Mouse (Mus musculus) liver, embryonic 12.5 days (tissue): ENCODE measurements around the gene Srrm4. TPM values are rescaled to one million over a fixed set of nuclear protein-coding genes. Genes with fewer than 3 reads are reported as not detected.

Experiments used
- ATAC-seq: fragments of 200-750 bp; cut with Nextera tagmentation; 2 replicates; pipeline ENCODE4 v1.8.0; 2017; ENCODE audit warnings: moderate number of reproducible peaks, mild to moderate bottlenecking, moderate library complexity
- H3K27ac ChIP-seq: fragments of 300-500 bp; sonication (generic); 2 replicates; pipeline ENCODE4 v1.5.1; 2016; ENCODE audit warnings: mild to moderate bottlenecking
- H3K27me3 ChIP-seq: fragments of 300-500 bp; sonication (generic); replicated peaks from 2 replicates; pipeline ENCODE4 v1.6.1; 2016; ENCODE audit warnings: mild to moderate bottlenecking, moderate library complexity
- H3K36me3 ChIP-seq: fragments of 300-500 bp; sonication (generic); 2 replicates; pipeline ENCODE4 v1.6.1; 2016; ENCODE audit warnings: mild to moderate bottlenecking, moderate library complexity
- H3K4me1 ChIP-seq: fragments of 300-500 bp; sonication (generic); 2 replicates; pipeline ENCODE4 v1.6.1; 2016
- H3K4me2 ChIP-seq: fragments of 300-500 bp; sonication (generic); 2 replicates; pipeline ENCODE4 v1.6.1; 2016; ENCODE audit warnings: mild to moderate bottlenecking, moderate library complexity
- H3K4me3 ChIP-seq: fragments of 300-500 bp; sonication (generic); 2 replicates; pipeline ENCODE4 v1.5.1; 2016; ENCODE audit warnings: mild to moderate bottlenecking, moderate library complexity
- H3K9ac ChIP-seq: fragments of 300-500 bp; sonication (generic); 2 replicates; pipeline ENCODE4 v1.6.1; 2016; ENCODE audit warnings: mild to moderate bottlenecking, moderate library complexity
- H3K9me3 ChIP-seq: fragments of 300-500 bp; sonication (generic); replicated peaks from 2 replicates; pipeline ENCODE4 v1.6.1; 2016; ENCODE audit warnings: mild to moderate bottlenecking, moderate library complexity
- WGBS: fragments of 180-500 bp; shearing (Covaris S2); methylation state at CpG from one replicate; pipeline ENCODE4 v1.1.7; 2016; ENCODE audit not compliant: insufficient replicate concordance; 5-methylcytosine and 5-hydroxymethylcytosine counted together
- polyA plus RNA-seq: library from polyadenylated mRNA; unstranded; fragments of >200 nt; fragmentation: Nextera tagmentation; extraction: Ambion mirVana; gene quantifications from 2 replicates; pipeline ENCODE4 v1.2.1, GENCODE M21; 2016

Srrm4 gene
- polyA plus RNA-seq, 1 experiment from 2014 or later, result 0.20 TPM

- H3K9me3 ChIP-seq, result no peaks in the 10 kb centered on the region
- no peaks in the 10 kb centered on the region for H3K27me3 ChIP-seq
- H3K4me3 ChIP-seq, result no peak overlapping the region
- WGBS, result 9% methylated on average over 9 of the region's 9 CpGs
- no peak overlapping the region for H3K4me2 ChIP-seq
- H3K4me1 ChIP-seq, result no peaks in the 10 kb centered on the region
- ATAC-seq, result no peak
- H3K36me3 ChIP-seq, result no peaks in the 10 kb centered on the region
- H3K9ac ChIP-seq, result no peak overlapping the region
- H3K27ac ChIP-seq, result no peak overlapping the region
These were observed 22.0 kb downstream of the Srrm4 start for GRCm38 (mm10) chr5:116569629-116570028.

GRCm38 (mm10) chr5:116568050-116568449, 23.6 kb downstream of the Srrm4 start:
- Histone ChIP-seq H3K4me2 (no peak overlapping the region), H3K9me3 (no peaks in the 10 kb centered on the region), H3K4me1 (no peaks in the 10 kb centered on the region), H3K36me3 (no peaks in the 10 kb centered on the region), H3K9ac (no peak overlapping the region), H3K27ac (no peak overlapping the region), H3K4me3 (no peak overlapping the region), H3K27me3 (no peaks in the 10 kb centered on the region)
- 57% methylated on average over 2 of the region's 2 CpGs for WGBS
- no peak for ATAC-seq

- WGBS, result 79% methylated on average over 8 of the region's 8 CpGs
- H3K9ac ChIP-seq, result no peak overlapping the region
- H3K4me3 ChIP-seq, result no peak overlapping the region
- no peaks in the 10 kb centered on the region for H3K36me3 ChIP-seq
- H3K4me2 ChIP-seq, result no peak overlapping the region
- no peaks in the 10 kb centered on the region for H3K4me1 ChIP-seq
- H3K9me3 ChIP-seq, result 0 out of 2 replicates have a peak, but pooled peaks cover 2% of the 10 kb centered on the region
- H3K27ac ChIP-seq, result no peak overlapping the region
- no peak for ATAC-seq
- H3K27me3 ChIP-seq, result no peaks in the 10 kb centered on the region
These were observed 24.3 kb downstream of the Srrm4 start for GRCm38 (mm10) chr5:116567298-116567697.

- Histone ChIP-seq H3K4me3 (no peak overlapping the region), H3K4me1 (no peaks in the 10 kb centered on the region), H3K9ac (no peak overlapping the region), H3K27me3 (no peaks in the 10 kb centered on the region), H3K27ac (no peak overlapping the region), H3K9me3 (0 out of 2 replicates have a peak, but pooled peaks cover 3% of the 10 kb centered on the region), H3K4me2 (no peak overlapping the region), H3K36me3 (no peaks in the 10 kb centered on the region)
- WGBS, result 67% methylated on average over 14 of the region's 14 CpGs
- no peak for ATAC-seq
These were observed 25.1 kb downstream of the Srrm4 start for GRCm38 (mm10) chr5:116566385-116567045.

- Histone ChIP-seq H3K4me2 (no peak overlapping the region), H3K9me3 (0 out of 2 replicates have a peak, but pooled peaks cover 3% of the 10 kb centered on the region), H3K9ac (no peak overlapping the region), H3K4me3 (no peak overlapping the region), H3K4me1 (no peaks in the 10 kb centered on the region), H3K27ac (no peak overlapping the region), H3K36me3 (no peaks in the 10 kb centered on the region), H3K27me3 (no peaks in the 10 kb centered on the region)
- ATAC-seq, result no peak
- WGBS, result 70% methylated on average over 9 of the region's 9 CpGs
These were observed 26.0 kb downstream of the Srrm4 start for GRCm38 (mm10) chr5:116565573-116565972.

GRCm38 (mm10) chr5:116564391-116564790, 27.2 kb downstream of the Srrm4 start:
- Histone ChIP-seq H3K36me3 (no peaks in the 10 kb centered on the region), H3K4me3 (no peak overlapping the region), H3K27me3 (no peaks in the 10 kb centered on the region), H3K4me2 (no peak overlapping the region), H3K27ac (no peak overlapping the region), H3K9ac (no peak overlapping the region), H3K4me1 (no peaks in the 10 kb centered on the region), H3K9me3 (peaks cover 3% of the 10 kb centered on the region; the same call in 1 of the 2 replicates)
- WGBS, result 67% methylated on average over 3 of the region's 3 CpGs
- no peak for ATAC-seq

- H3K9ac ChIP-seq, result no peak overlapping the region
- peaks cover 3% of the 10 kb centered on the region; the same call in 1 of the 2 replicates for H3K9me3 ChIP-seq
- no peaks in the 10 kb centered on the region for H3K36me3 ChIP-seq
- H3K4me2 ChIP-seq, result no peak overlapping the region
- 45% methylated on average over 6 of the region's 6 CpGs for WGBS
- no peak overlapping the region for H3K4me3 ChIP-seq
- ATAC-seq, result no peak
- no peaks in the 10 kb centered on the region for H3K27me3 ChIP-seq
- no peaks in the 10 kb centered on the region for H3K4me1 ChIP-seq
- no peak overlapping the region for H3K27ac ChIP-seq
These were observed 27.9 kb downstream of the Srrm4 start for GRCm38 (mm10) chr5:116563713-116564112.

- Histone ChIP-seq H3K4me3 (no peak overlapping the region), H3K27me3 (no peaks in the 10 kb centered on the region), H3K9me3 (peaks cover 3% of the 10 kb centered on the region), H3K9ac (no peak overlapping the region), H3K4me1 (no peaks in the 10 kb centered on the region), H3K36me3 (no peaks in the 10 kb centered on the region), H3K4me2 (no peak overlapping the region), H3K27ac (no peak overlapping the region)
- WGBS, result 65% methylated on average over 7 of the region's 7 CpGs
- ATAC-seq, result no peak
These were observed 32.5 kb downstream of the Srrm4 start for GRCm38 (mm10) chr5:116559091-116559490.

- Histone ChIP-seq H3K27me3 (no peaks in the 10 kb centered on the region), H3K9me3 (no peaks in the 10 kb centered on the region; the same call in none of the 2 replicates), H3K4me3 (no peak overlapping the region), H3K9ac (no peak overlapping the region), H3K4me2 (no peak overlapping the region), H3K4me1 (no peaks in the 10 kb centered on the region), H3K36me3 (no peaks in the 10 kb centered on the region), H3K27ac (no peak overlapping the region)
- 35% methylated on average over 8 of the region's 8 CpGs for WGBS
- ATAC-seq, result no peak
These were observed 35.0 kb downstream of the Srrm4 start for GRCm38 (mm10) chr5:116556614-116557013.

- Histone ChIP-seq H3K4me3 (no peak overlapping the region), H3K4me2 (no peak overlapping the region), H3K9ac (no peak overlapping the region), H3K27me3 (no peaks in the 10 kb centered on the region), H3K36me3 (no peaks in the 10 kb centered on the region), H3K27ac (no peak overlapping the region), H3K4me1 (no peaks in the 10 kb centered on the region), H3K9me3 (peaks cover 3% of the 10 kb centered on the region; the same call in 1 of the 2 replicates)
- 16% methylated on average over 5 of the region's 5 CpGs for WGBS
- ATAC-seq, result no peak
These were observed 37.7 kb downstream of the Srrm4 start for GRCm38 (mm10) chr5:116553868-116554267.

GRCm38 (mm10) chr5:116553106-116553505, 38.5 kb downstream of the Srrm4 start:
- H3K4me2 ChIP-seq, result no peak overlapping the region
- 37% methylated on average over 2 of the region's 2 CpGs for WGBS
- H3K36me3 ChIP-seq, result no peaks in the 10 kb centered on the region
- no peak overlapping the region for H3K9ac ChIP-seq
- peaks cover 10% of the 10 kb centered on the region for H3K9me3 ChIP-seq
- H3K27me3 ChIP-seq, result no peaks in the 10 kb centered on the region
- H3K4me3 ChIP-seq, result no peak overlapping the region
- no peak overlapping the region for H3K27ac ChIP-seq
- ATAC-seq, result no peak
- H3K4me1 ChIP-seq, result no peaks in the 10 kb centered on the region

GRCm38 (mm10) chr5:116552584-116552983, 39.0 kb downstream of the Srrm4 start:
- no peaks in the 10 kb centered on the region for H3K27me3 ChIP-seq
- no peaks in the 10 kb centered on the region for H3K36me3 ChIP-seq
- H3K9ac ChIP-seq, result no peak overlapping the region
- peaks cover 15% of the 10 kb centered on the region for H3K9me3 ChIP-seq
- H3K4me3 ChIP-seq, result no peak overlapping the region
- ATAC-seq, result no peak
- no peak overlapping the region for H3K27ac ChIP-seq
- no peaks in the 10 kb centered on the region for H3K4me1 ChIP-seq
- no peak overlapping the region for H3K4me2 ChIP-seq

- no peak for ATAC-seq
- Histone ChIP-seq H3K9ac (no peak overlapping the region), H3K4me2 (no peak overlapping the region), H3K36me3 (no peaks in the 10 kb centered on the region), H3K4me3 (no peak overlapping the region), H3K9me3 (peaks cover 38% of the 10 kb centered on the region), H3K4me1 (no peaks in the 10 kb centered on the region), H3K27me3 (no peaks in the 10 kb centered on the region), H3K27ac (no peak overlapping the region)
- 25% methylated on average over 11 of the region's 11 CpGs for WGBS
These were observed 45.9 kb downstream of the Srrm4 start for GRCm38 (mm10) chr5:116545746-116546145.
